Mouse (Mus musculus): ENCODE data around the gene Jak1.
"Not testable (repeated sequence)": the region's sequence is repeated elsewhere in the genome, so short reads cannot be mapped to it uniquely, and the experiment has no call there.

The Jak1 gene

DNA sequence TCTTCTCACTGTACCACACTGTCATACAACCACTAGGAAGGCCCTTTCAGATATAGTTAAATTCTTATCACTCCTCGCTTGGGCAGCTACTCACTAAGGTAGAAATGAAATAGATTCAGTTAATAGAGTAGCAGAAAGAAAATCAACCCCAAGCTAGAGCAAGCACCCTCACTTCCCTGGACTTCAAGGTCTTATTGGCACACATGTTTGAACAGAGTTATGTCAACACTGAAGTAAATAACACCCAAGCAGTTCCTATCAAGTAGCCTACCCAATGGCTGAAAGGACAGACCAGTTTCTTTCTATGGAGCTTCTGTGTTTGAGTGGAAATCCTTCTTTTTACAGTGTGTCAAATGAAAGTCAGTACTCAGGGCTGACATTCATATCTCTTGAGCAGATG is 17.2 kb upstream of the Jak1 start:
- in situ Hi-C loops (cut with MboI; ENCODE audit: low pct_unique_long_range_greater_than_20kb in 1 of 2, low sequenced_read_pairs in 2 of 2, unreplicated experiment in 1 of 2) = no loop called here

GRCm38 (mm10) chr4:101280119-101280518 is 15.0 kb upstream of the Jak1 start:
- in situ Hi-C loops (cut with MboI; ENCODE audit: low pct_unique_long_range_greater_than_20kb in 1 of 2, low sequenced_read_pairs in 2 of 2, unreplicated experiment in 1 of 2) = no loop called here

GRCm38 (mm10) chr4:101276456-101277070 is 11.5 kb upstream of the Jak1 start:
- in situ Hi-C loops (cut with MboI; ENCODE audit: low pct_unique_long_range_greater_than_20kb in 1 of 2, low sequenced_read_pairs in 2 of 2, unreplicated experiment in 1 of 2) = no loop called here

GRCm38 (mm10) chr4:101275881-101276280 is 10.8 kb upstream of the Jak1 start:
- in situ Hi-C loops (cut with MboI; ENCODE audit: low pct_unique_long_range_greater_than_20kb in 1 of 2, low sequenced_read_pairs in 2 of 2, unreplicated experiment in 1 of 2) = no loop called here

GRCm38 (mm10) chr4:101270734-101271133 is 5.7 kb upstream of the Jak1 start:
- in situ Hi-C loops (cut with MboI; ENCODE audit: low pct_unique_long_range_greater_than_20kb in 1 of 2, low sequenced_read_pairs in 2 of 2, unreplicated experiment in 1 of 2) = no loop called here

GRCm38 (mm10) chr4:101268506-101268905 is 3.4 kb upstream of the Jak1 start:
- in situ Hi-C loops (cut with MboI; ENCODE audit: low pct_unique_long_range_greater_than_20kb in 1 of 2, low sequenced_read_pairs in 2 of 2, unreplicated experiment in 1 of 2) = not testable (repeated sequence)

DNA sequence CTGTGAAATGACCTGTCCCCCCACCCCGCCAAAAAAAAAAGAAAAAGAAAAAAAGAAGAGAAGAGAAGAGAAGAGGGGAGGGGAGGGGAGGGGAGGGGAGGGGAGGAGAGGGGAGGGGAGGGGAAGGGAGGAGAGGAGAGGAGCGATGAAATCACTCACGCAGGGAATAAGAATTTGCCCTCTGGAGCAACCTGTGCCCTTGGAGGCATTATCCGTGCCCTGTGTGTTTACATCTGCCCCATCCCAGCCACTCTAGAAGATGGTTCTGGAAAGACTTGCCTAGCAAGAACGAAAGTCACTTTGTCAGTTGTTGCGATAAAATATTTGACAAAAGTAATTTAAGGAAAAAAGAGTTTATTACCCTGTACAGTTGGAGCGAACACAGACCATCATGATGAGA is 441 bp upstream of the Jak1 start:
- in situ Hi-C loops (cut with MboI; ENCODE audit: low pct_unique_long_range_greater_than_20kb in 1 of 2, low sequenced_read_pairs in 2 of 2, unreplicated experiment in 1 of 2) = no loop called here

GRCm38 (mm10) chr4:101263968-101264740 is 928 bp downstream of the Jak1 start:
- in situ Hi-C loops (cut with MboI; ENCODE audit: low pct_unique_long_range_greater_than_20kb in 1 of 2, low sequenced_read_pairs in 2 of 2, unreplicated experiment in 1 of 2) = no loop called here

- in situ Hi-C loops (cut with MboI; ENCODE audit: low pct_unique_long_range_greater_than_20kb in 1 of 2, low sequenced_read_pairs in 2 of 2, unreplicated experiment in 1 of 2) = no loop called here
Measured at GRCm38 (mm10) chr4:101261596-101261995, 3.5 kb downstream of the Jak1 start.

GRCm38 (mm10) chr4:101260744-101261291 is 4.3 kb downstream of the Jak1 start:
- in situ Hi-C loops (cut with MboI; ENCODE audit: low pct_unique_long_range_greater_than_20kb in 1 of 2, low sequenced_read_pairs in 2 of 2, unreplicated experiment in 1 of 2) = no loop called here

- in situ Hi-C loops (cut with MboI; ENCODE audit: low pct_unique_long_range_greater_than_20kb in 1 of 2, low sequenced_read_pairs in 2 of 2, unreplicated experiment in 1 of 2) = no loop called here
Measured at GRCm38 (mm10) chr4:101256526-101257210, 8.4 kb downstream of the Jak1 start.

DNA sequence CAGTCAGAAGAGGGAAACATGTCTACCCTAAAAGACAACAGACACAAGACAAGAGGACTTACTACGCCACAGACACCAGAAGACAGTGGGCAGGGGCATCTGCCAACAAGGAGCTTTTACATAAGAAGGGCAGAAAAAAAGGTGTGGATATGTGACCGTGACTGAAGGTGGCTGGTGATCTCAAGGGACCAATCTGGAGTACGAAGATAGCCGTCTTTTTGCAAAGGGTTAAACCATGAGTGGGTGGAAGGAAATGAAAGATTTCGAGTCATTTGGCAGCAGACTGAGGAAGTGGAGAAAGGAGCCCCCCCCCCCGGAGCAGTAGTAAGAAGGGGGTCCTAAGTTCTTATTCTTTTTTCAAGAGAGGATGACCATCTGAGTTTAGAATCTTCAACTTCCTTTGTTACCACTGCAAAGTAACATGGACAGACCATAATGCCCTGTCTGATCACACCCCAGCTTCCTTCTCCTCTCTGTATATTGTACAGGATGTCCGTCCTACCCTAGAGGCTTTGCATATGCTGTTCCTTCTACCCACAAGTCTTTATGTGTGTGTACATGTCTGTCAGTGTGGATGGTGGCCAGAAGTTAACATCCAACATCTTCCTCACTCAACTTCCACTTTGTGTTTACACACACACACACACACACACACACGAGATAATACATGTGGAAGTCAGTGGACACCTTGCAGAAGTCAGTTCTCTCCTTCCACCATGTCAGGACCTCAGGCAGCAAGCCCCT is 10.3 kb downstream of the Jak1 start:
- in situ Hi-C loops (cut with MboI; ENCODE audit: low pct_unique_long_range_greater_than_20kb in 1 of 2, low sequenced_read_pairs in 2 of 2, unreplicated experiment in 1 of 2) = no loop called here

- in situ Hi-C loops (cut with MboI; ENCODE audit: low pct_unique_long_range_greater_than_20kb in 1 of 2, low sequenced_read_pairs in 2 of 2, unreplicated experiment in 1 of 2) = no loop called here
Measured at GRCm38 (mm10) chr4:101254015-101254414, 11.1 kb downstream of the Jak1 start.

DNA sequence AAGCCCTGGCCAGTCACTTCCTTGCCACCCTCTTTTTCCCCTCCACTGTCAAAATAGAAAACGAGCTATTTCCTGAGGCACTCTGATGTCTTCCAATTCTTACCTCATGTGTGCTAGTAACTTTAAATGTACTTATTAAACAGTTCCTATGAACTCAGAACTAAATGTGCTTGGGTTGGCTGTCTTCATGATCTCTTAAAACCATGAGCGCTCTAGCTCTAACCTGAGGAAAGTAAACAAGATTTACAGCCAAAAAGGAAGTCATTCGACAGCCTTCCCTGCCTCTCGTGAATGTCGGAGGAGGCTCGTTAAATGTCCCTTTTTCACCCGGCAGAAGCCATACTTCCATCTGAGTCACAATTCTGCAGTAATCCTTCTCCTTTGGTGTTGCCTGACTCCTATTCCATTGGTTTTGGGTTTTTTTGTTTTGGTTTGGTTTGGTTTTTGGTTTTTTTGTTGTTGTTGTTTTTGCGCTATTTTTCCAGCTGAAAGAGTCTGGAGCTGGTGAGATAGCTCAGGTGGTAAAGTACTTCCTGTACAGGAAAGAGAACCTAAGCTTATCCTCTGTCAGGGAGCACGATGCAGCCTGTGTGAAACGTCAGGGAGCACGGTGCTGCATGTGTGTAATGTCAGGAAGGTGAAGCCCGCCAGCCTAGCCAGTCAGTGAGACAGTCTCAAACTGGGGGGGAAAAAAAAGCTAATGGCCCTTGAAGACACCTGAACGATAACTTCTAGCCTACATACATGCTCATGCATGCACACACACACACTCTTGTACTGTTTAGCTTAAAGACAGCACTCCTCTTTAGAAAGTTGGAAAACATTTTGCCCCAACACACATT is 12.1 kb downstream of the Jak1 start:
- in situ Hi-C loops (cut with MboI; ENCODE audit: low pct_unique_long_range_greater_than_20kb in 1 of 2, low sequenced_read_pairs in 2 of 2, unreplicated experiment in 1 of 2) = no loop called here

DNA sequence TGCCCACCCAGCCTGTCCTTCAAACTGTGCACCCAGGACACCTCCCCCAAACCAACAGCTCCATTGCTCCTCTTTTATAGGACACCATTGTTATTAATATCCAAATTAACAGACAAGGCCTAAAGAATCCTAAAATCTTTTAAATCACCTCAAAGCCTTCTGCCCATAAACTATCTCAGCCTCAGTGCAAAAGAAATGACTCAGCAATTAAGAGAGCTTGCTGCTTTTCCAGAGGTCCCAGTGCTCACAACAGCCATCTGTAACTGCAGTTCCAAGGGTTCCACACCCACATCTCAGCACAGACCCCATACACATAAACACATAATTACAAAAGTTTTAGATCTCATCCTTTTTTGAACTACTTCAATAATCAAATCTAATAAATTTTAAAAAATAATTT is 13.1 kb downstream of the Jak1 start:
- in situ Hi-C loops (cut with MboI; ENCODE audit: low pct_unique_long_range_greater_than_20kb in 1 of 2, low sequenced_read_pairs in 2 of 2, unreplicated experiment in 1 of 2) = no loop called here

DNA sequence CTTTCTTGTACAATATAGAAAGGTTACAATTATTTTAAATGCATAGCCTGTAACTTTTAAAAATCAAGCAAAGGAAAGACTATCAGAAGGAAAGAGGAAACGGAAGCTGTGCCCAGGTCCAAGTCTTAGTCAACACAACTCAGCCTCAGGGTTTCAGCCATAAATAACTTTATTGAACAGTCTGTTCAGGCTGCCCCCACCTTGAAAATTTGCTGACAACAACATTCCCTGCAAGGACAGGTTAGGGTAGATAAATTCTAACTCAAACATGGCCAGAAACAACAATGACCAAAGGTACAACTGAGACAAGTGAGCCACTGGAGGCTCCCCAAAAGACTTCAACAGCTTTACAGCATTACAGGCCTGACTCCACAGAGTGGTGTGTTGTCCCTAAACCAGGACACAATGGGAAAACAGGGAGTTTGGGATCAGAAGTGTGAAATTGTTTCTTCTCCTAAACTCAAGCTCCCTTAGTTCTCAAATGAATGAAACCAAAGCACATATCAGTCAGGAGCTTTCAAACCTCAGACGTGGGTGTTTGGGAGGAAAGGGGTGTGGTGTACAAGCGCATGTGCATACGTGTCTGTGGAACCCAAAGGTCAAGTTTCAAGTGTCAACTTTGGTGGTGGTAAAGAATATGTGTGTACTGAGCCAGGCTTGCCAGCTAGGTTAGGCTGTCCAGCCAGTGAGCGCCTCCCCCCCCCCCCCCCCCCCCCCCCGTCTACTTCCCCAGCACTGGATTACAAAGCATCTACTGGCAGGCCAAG is 14.9 kb downstream of the Jak1 start:
- in situ Hi-C loops (cut with MboI; ENCODE audit: low pct_unique_long_range_greater_than_20kb in 1 of 2, low sequenced_read_pairs in 2 of 2, unreplicated experiment in 1 of 2) = no loop called here

- in situ Hi-C loops (cut with MboI; ENCODE audit: low pct_unique_long_range_greater_than_20kb in 1 of 2, low sequenced_read_pairs in 2 of 2, unreplicated experiment in 1 of 2) = no loop called here
Measured at GRCm38 (mm10) chr4:101247355-101247754, 17.7 kb downstream of the Jak1 start.

Data from mouse embryonic stem cell (cell line).